Mouse (Mus musculus) heart, adult 2 months (tissue): ENCODE results near the gene Dusp28.

Source experiments
- CTCF ChIP-seq: fragments of 200-600 bp; IDR thresholded peaks from 2 replicates; pipeline ENCODE4 v1.8.1; 2022; ENCODE audit warnings: antibody characterized with exemption, mild to moderate bottlenecking, moderate library complexity
- EP300 ChIP-seq: fragments of 200-500 bp; IDR thresholded peaks from 2 replicates; pipeline ENCODE4 v1.6.1; 2011; ENCODE audit warnings: low read depth, low read length, control low read depth; ENCODE audit not compliant: insufficient read depth
- POLR2A ChIP-seq: fragments of 200-500 bp; IDR thresholded peaks from 2 replicates; pipeline ENCODE4 v1.6.1; 2011; ENCODE audit warnings: mild to moderate bottlenecking, low read depth, low read length, control low read depth; ENCODE audit not compliant: insufficient read depth

GRCm38 (mm10) chr1:92863268-92863667, 43.5 kb upstream of the Dusp28 start:
- no peak for TF ChIP-seq POLR2A
- TF ChIP-seq EP300 = no peak
- TF ChIP-seq CTCF = no peak
